Mouse (Mus musculus) limb, embryonic 15.5 days (tissue): ENCODE data around the gene Rab13. TPM values are rescaled to one million over a fixed set of nuclear protein-coding genes. Genes with fewer than 3 reads are reported as not detected.

Experiments
- ATAC-seq: fragments of 200-750 bp; cut with Nextera tagmentation; 2 replicates; pipeline ENCODE4 v1.8.0; 2017; ENCODE audit warnings: low read depth, moderate TSS enrichment; ENCODE audit not compliant: insufficient number of reproducible peaks, low FRiP score, low TSS enrichment
- H3K27ac ChIP-seq: fragments of 300-500 bp; sonication (generic); 2 replicates; pipeline ENCODE4 v1.5.1; 2015; ENCODE audit warnings: moderate library complexity, mild to moderate bottlenecking, inconsistent platforms
- H3K27me3 ChIP-seq: fragments of 300-500 bp; sonication (generic); 2 replicates; pipeline ENCODE4 v1.6.1; 2015; ENCODE audit warnings: inconsistent platforms
- H3K36me3 ChIP-seq: fragments of 300-500 bp; sonication (generic); 2 replicates; pipeline ENCODE4 v1.6.1; 2015; ENCODE audit warnings: inconsistent platforms
- H3K4me1 ChIP-seq: fragments of 300-500 bp; sonication (generic); 2 replicates; pipeline ENCODE4 v1.6.1; 2015; ENCODE audit warnings: inconsistent platforms
- H3K4me2 ChIP-seq: fragments of 300-500 bp; sonication (generic); 2 replicates; pipeline ENCODE4 v1.6.1; 2015; ENCODE audit warnings: mild to moderate bottlenecking, inconsistent platforms
- H3K4me3 ChIP-seq: fragments of 300-500 bp; sonication (generic); 2 replicates; pipeline ENCODE4 v1.5.1; 2015; ENCODE audit warnings: mild to moderate bottlenecking, inconsistent platforms
- H3K9ac ChIP-seq: fragments of 300-500 bp; sonication (generic); 2 replicates; pipeline ENCODE4 v1.6.1; 2015; ENCODE audit warnings: inconsistent platforms
- H3K9me3 ChIP-seq: fragments of 300-500 bp; sonication (generic); 2 replicates; pipeline ENCODE4 v1.6.1; 2016; ENCODE audit warnings: inconsistent platforms
- WGBS: fragments of 180-500 bp; shearing (Covaris S2); methylation state at CpG from one replicate; pipeline ENCODE4 v1.1.7; 2015; 5-methylcytosine and 5-hydroxymethylcytosine counted together
- microRNA-seq: library from miRNA; unstranded; fragments of <30 nt; microRNA quantifications from one replicate; pipeline ENCODE4, GENCODE M21; 2016
- polyA plus RNA-seq: library from polyadenylated mRNA; unstranded; fragments of >200 nt; fragmentation: Nextera tagmentation; extraction: Ambion mirVana; gene quantifications from 2 replicates; pipeline ENCODE4 v1.2.1, GENCODE M21; 2015

Gene Rab13
- polyA plus RNA-seq, 1 experiment from 2014 or later, result 37.5 TPM

DNA sequence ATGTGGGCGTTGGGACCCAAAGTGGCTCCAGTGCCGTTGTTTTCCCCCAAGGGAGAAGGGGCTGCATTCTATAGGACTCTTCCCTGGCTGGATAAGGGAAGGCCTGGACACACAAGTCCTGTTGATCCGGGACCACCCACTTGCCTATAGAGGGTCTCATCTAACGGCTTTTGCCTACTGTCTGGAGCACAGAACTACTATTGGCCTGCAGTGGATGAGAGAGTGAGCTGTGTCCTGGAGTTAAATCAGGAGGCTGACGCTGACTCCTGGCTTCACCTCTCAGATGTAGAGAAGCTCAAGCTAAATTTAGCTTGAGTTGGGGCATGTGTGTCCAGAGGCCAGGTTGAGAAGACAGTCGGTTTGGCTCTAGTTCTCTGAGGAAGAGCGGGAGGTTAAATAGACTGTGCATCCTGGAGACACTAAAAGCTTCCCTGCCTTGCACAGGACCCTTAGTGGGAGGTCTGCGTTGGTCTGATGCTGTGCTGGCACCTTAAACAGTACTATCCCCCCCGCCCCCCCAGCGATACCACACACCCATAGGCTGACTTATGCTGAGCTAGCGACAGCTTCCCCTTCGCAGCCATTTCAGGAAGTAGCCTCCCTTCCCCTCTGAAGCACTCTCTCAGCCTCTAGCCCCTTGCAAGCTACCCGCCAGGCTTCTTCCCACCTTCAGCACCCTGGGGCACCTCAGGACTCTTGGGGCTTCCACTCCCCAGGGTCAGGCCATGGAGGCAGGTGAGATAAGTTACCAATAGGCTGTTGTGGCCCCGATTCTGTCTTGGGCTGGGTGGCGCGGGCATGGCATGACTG lies 52.6 kb downstream of the Rab13 start:
- no peaks in the 10 kb centered on the region for H3K9me3 ChIP-seq
- 0 out of 2 replicates have a peak, but pooled peaks have one; percentile 26 for ATAC-seq
- H3K4me1 ChIP-seq, result peaks cover 16% of the 10 kb centered on the region
- H3K27ac ChIP-seq, result peak overlapping the region; percentile 96
- H3K4me3 ChIP-seq, result peak overlapping the region; percentile 80
- peaks cover 60% of the 10 kb centered on the region for H3K36me3 ChIP-seq
- H3K4me2 ChIP-seq, result peak overlapping the region; percentile 73
- 30% methylated on average over 16 of the region's 16 CpGs for WGBS
- H3K27me3 ChIP-seq, result no peaks in the 10 kb centered on the region
- peak overlapping the region; percentile 76 for H3K9ac ChIP-seq

DNA sequence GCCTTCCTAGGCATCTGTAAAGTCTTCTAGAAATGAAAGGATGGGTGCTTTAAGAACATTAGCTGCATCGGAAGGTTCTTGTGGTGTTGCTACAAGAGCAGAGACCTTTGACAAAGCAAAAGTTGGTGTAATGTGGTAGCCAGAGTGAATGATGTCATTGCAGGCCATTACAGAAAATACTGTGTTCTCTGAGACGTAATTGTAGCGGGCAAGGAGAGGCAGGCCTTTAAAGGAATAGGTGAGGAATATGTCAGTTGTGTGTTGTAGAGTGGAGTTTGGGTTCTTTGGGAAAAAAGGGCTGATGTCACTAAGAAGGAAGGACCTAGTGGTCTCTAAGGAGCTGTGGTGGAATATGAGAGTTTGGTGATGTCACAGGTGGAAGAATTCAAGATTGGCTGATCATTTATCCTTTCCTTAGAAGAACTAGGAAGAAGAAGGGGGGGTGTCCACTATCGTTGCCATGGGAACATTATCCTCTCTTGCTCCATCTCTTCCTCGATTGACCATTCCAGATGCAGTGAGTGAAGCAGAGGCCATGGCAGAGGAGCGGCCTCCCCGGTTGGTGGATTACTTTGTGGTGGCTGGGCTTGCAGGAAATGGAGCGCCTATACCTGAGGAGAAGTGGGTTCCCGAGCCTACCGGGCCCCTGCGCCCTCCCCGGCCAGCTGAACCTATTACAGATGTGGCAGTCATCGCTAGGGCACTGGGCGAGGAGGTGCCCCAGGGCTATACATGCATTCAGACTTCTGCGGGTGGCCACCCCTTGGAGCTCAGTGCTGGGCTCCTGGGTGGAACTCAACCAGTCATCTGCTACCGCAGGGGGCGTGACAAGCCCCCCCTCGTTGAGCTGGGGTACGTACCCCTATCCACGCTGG lies 53.6 kb downstream of the Rab13 start:
- H3K4me2 ChIP-seq, result no peak overlapping the region
- H3K9me3 ChIP-seq, result no peaks in the 10 kb centered on the region
- H3K27me3 ChIP-seq, result no peaks in the 10 kb centered on the region
- no peak overlapping the region for H3K4me3 ChIP-seq
- no peak overlapping the region for H3K27ac ChIP-seq
- peaks cover 58% of the 10 kb centered on the region for H3K36me3 ChIP-seq
- WGBS, result 88% methylated on average over 20 of the region's 20 CpGs
- H3K9ac ChIP-seq, result no peak overlapping the region
- ATAC-seq, result no peak
- H3K4me1 ChIP-seq, result peaks cover 16% of the 10 kb centered on the region

DNA sequence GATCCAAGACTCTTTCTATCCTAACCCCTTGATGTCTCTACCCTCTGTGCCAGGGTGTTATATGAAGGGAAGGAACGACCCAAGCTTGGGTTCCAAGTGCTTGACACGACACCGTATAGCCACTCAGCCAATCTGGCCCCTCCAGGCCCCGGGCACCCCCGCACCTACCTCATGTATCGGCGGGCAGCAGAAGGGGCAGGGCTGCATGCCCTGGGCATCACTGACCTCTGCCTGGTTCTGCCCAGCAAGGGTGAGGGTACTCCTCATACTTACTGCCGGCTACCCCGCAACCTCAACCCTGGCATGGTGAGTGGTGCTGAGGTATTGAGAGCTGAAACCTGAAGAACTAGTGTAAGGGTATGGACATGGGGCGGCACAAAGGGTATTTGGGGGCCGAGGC lies 54.7 kb downstream of the Rab13 start:
- 97% methylated on average over 11 of the region's 11 CpGs for WGBS
- no peak for ATAC-seq

DNA sequence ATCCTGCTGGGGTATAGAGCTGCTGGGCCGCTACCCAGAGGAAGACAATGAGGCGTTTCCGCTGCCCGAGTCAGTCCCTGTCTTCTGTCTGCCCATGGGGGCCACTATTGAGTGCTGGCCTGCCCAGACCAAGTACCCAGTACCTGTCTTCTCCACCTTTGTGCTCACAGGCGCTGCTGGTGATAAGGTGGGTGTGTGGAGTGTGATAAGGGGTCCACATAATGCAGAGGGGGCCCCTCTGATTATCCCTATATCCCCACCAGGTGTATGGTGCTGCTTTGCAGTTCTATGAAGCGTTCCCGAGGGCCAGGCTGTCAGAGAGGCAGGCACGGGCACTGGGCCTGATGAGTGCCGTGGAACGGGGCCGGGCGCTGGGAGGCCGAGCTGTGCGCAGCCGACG lies 55.5 kb downstream of the Rab13 start:
- Histone ChIP-seq H3K36me3 (peaks cover 57% of the 10 kb centered on the region), H3K9ac (no peak overlapping the region), H3K27me3 (no peaks in the 10 kb centered on the region), H3K4me3 (no peak overlapping the region), H3K4me2 (no peak overlapping the region), H3K27ac (no peak overlapping the region), H3K4me1 (peaks cover 16% of the 10 kb centered on the region), H3K9me3 (no peaks in the 10 kb centered on the region)
- 88% methylated on average over 16 of the region's 16 CpGs for WGBS
- no peak for ATAC-seq

More for the DNA sequence above, 54.7 kb downstream of the Rab13 start:
- Histone ChIP-seq H3K4me3 (no peak overlapping the region), H3K4me2 (no peak overlapping the region), H3K36me3 (peaks cover 58% of the 10 kb centered on the region), H3K27ac (no peak overlapping the region), H3K9me3 (no peaks in the 10 kb centered on the region), H3K4me1 (peaks cover 16% of the 10 kb centered on the region), H3K27me3 (no peaks in the 10 kb centered on the region), H3K9ac (no peak overlapping the region)

DNA sequence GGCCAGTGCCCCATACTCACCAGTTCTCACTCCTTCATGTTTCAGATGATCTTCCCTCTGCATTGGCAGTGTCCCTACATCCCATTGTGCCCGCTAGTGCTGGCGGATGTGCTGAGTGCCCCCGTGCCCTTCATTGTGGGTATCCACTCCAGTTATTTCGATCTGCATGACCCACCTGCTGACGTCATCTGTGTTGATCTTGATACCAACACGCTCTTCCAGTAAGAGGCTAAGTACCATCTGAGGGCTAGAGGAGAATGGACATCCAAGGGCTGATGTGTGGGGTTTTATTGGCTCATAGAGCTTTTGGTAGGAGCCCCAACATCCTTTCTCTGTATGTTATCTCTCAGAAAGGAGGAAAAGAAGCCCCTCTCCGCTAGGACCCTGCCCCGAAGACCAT lies 57.3 kb downstream of the Rab13 start:
- peaks cover 12% of the 10 kb centered on the region for H3K4me1 ChIP-seq
- no peak overlapping the region for H3K9ac ChIP-seq
- H3K27ac ChIP-seq, result no peak overlapping the region
- H3K4me3 ChIP-seq, result no peak overlapping the region
- no peaks in the 10 kb centered on the region for H3K27me3 ChIP-seq
- peaks cover 59% of the 10 kb centered on the region for H3K36me3 ChIP-seq
- H3K4me2 ChIP-seq, result no peak overlapping the region
- WGBS, result 95% methylated on average over 8 of the region's 8 CpGs
- ATAC-seq, result no peak
- no peaks in the 10 kb centered on the region for H3K9me3 ChIP-seq

DNA sequence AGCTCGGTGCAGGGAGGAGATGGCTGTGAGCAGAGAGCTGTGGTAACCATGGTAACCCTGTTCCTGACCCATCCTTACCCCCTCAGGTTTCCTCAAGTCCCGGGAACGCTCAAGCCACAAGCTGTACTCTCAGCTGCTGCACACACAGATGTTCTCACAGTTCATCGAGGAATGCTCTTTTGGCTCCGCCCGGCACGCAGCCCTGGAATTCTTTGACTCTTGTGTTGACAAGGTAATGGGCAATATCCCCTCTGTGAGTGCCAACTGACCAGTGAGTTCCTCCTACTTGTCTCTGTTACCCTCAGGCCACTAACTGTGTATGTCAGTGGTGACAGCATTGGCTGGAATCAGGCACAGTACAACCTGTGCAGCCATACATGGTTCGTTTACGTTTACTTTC lies 58.7 kb downstream of the Rab13 start:
- Histone ChIP-seq H3K27ac (no peak overlapping the region), H3K4me2 (no peak overlapping the region), H3K4me3 (no peak overlapping the region), H3K9me3 (no peaks in the 10 kb centered on the region), H3K4me1 (no peaks in the 10 kb centered on the region), H3K27me3 (no peaks in the 10 kb centered on the region), H3K36me3 (peaks cover 70% of the 10 kb centered on the region), H3K9ac (no peak overlapping the region)
- WGBS, result 59% methylated on average over 9 of the region's 9 CpGs
- ATAC-seq, result no peak

DNA sequence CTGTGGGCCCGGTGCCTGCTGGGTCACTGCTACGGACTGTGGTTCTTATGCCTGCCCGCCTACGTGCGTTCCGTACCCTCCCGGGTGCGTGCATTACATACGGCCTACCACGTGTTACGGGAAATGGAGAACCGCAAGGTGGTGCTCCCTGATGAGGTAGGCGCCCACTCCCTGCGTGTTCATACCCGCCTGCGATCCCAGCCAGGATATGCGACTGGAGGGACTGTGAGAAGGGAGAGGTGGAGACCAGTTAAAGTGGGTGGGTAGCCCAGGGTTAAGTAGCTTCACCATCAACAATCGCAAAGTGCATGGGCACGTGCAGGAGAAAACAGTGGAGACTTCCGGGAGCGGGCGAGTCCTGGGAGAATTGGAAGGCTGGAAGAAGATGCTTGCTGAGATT lies 60.4 kb downstream of the Rab13 start:
- Histone ChIP-seq H3K9ac (no peak overlapping the region), H3K27me3 (no peaks in the 10 kb centered on the region), H3K36me3 (peaks cover 74% of the 10 kb centered on the region), H3K4me2 (no peak overlapping the region), H3K4me1 (no peaks in the 10 kb centered on the region), H3K4me3 (no peak overlapping the region), H3K9me3 (no peaks in the 10 kb centered on the region), H3K27ac (no peak overlapping the region)
- ATAC-seq, result no peak
- 93% methylated on average over 22 of the region's 22 CpGs for WGBS

DNA sequence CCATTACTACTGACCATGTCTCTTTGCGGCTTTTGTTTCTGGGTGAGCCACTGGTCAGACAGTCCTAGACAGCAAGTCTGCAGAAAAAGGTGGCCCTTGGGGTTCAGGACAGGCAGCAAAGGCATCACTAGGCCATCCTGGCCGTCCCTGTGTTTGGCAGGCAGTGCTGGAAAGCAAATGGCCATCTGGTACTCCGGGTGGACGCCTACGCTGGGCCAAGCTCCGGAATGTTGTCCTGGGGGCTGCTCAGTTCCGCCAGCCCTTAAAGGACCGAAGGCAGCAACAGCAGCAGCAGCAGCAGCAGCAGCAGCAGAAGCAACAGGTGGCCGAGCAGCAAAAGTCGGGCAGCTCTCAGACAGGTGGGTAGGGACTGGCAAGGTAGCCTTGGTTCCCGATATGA lies 61.8 kb downstream of the Rab13 start:
- Histone ChIP-seq H3K4me1 (no peaks in the 10 kb centered on the region), H3K4me2 (no peak overlapping the region), H3K36me3 (peaks cover 84% of the 10 kb centered on the region), H3K9me3 (no peaks in the 10 kb centered on the region), H3K4me3 (no peak overlapping the region), H3K27ac (no peak overlapping the region), H3K27me3 (no peaks in the 10 kb centered on the region), H3K9ac (no peak overlapping the region)
- no peak for ATAC-seq
- 89% methylated on average over 11 of the region's 11 CpGs for WGBS

Small RNA genes lying within 50 kb of the gene (microRNA-seq; reads per million reads assigned to microRNA genes)
- gene Mir7012, result not detected

Other genes starting within 250 kb of the Rab13 start
- gene Hax1, start 214.9 kb upstream of the Rab13 start, polyA plus RNA-seq, result 143 and 146 TPM in 2 replicates
- gene 4933434E20Rik, start 162.1 kb upstream of the Rab13 start, polyA plus RNA-seq, result 126 and 140 TPM in 2 replicates
- 172 and 174 TPM in 2 replicates for gene Ubap2l, start 161.1 kb upstream of the Rab13 start, polyA plus RNA-seq
- gene Tpm3, start 141.0 kb upstream of the Rab13 start, polyA plus RNA-seq, result 474 and 545 TPM in 2 replicates
- 0.28 and 0.30 TPM in 2 replicates for gene Nup210l, start 109.6 kb upstream of the Rab13 start, polyA plus RNA-seq
- 1,355 and 1,817 TPM in 2 replicates for gene Rps27, start within 50 bp of the Rab13 start, polyA plus RNA-seq
- 112 and 125 TPM in 2 replicates for gene Jtb, start 17.9 kb downstream of the Rab13 start, polyA plus RNA-seq
- 5.8 and 6.5 TPM in 2 replicates for gene Creb3l4, start 29.8 kb downstream of the Rab13 start, polyA plus RNA-seq
- 119 and 122 TPM in 2 replicates for gene Slc39a1, start 34.5 kb downstream of the Rab13 start, polyA plus RNA-seq
- 20.1 and 20.8 TPM in 2 replicates for gene Crtc2, start 40.5 kb downstream of the Rab13 start, polyA plus RNA-seq
- 3.9 and 4.7 TPM in 2 replicates for gene Dennd4b, start 51.5 kb downstream of the Rab13 start, polyA plus RNA-seq
- 13.3 and 14.2 TPM in 2 replicates for gene Gatad2b, start 79.5 kb downstream of the Rab13 start, polyA plus RNA-seq
- 36.2 and 37.0 TPM in 2 replicates for gene Slc27a3, start 176.2 kb downstream of the Rab13 start, polyA plus RNA-seq
- gene Ints3, start 219.9 kb downstream of the Rab13 start, polyA plus RNA-seq, result 25.6 and 28.0 TPM in 2 replicates